Mouse (Mus musculus): ENCODE data around the gene Frem1.

- TF ChIP-seq POLR2A (IDR thresholded peaks at IDR 0.05; ENCODE audit: control insufficient read depth, extremely low read depth, insufficient read depth, low read length, poor library complexity) (no peak), CTCF (IDR thresholded peaks at IDR 0.05; ENCODE audit: borderline replicate concordance, control insufficient read depth, extremely low read depth, insufficient read depth, low read length, poor library complexity) (no peak)
These were observed 1.9 kb downstream of the Frem1 start for GRCm38 (mm10) chr4:83050151-83050796.
